Mouse (Mus musculus) lung, embryonic 14.5 days (tissue): Measurements from ENCODE around the gene Pabpn1l. TPM values are rescaled to one million over a fixed set of nuclear protein-coding genes. Genes with fewer than 3 reads are reported as not detected.
"Not testable (repeated sequence)": the region's sequence is repeated elsewhere in the genome, so short reads cannot be mapped to it uniquely, and the experiment has no call there.

Experiments
- ATAC-seq: fragments of 200-750 bp; cut with Nextera tagmentation; 2 replicates; pipeline ENCODE4 v1.8.0; 2017; ENCODE audit warnings: mild to moderate bottlenecking, moderate TSS enrichment, moderate library complexity; ENCODE audit not compliant: insufficient read depth
- DNase-seq: peaks from one replicate; pipeline ENCODE4 v3.0.0-alpha.2; 2015
- H3K27ac ChIP-seq: fragments of 300-500 bp; sonication (generic); 2 replicates; pipeline ENCODE4 v1.5.1; 2014; ENCODE audit warnings: low read depth, mild to moderate bottlenecking, moderate library complexity
- H3K27me3 ChIP-seq: fragments of 300-500 bp; sonication (generic); 2 replicates; pipeline ENCODE4 v1.6.1; 2014; ENCODE audit warnings: low read length, control low read depth; ENCODE audit not compliant: insufficient read depth
- H3K36me3 ChIP-seq: fragments of 300-500 bp; sonication (generic); 2 replicates; pipeline ENCODE4 v1.6.1; 2014; ENCODE audit warnings: control low read depth; ENCODE audit not compliant: insufficient read depth
- H3K4me1 ChIP-seq: fragments of 300-500 bp; sonication (generic); 2 replicates; pipeline ENCODE4 v1.6.1; 2014; ENCODE audit warnings: antibody characterized with exemption, control low read depth; ENCODE audit not compliant: insufficient read depth
- H3K4me2 ChIP-seq: fragments of 300-500 bp; sonication (generic); 2 replicates; pipeline ENCODE4 v1.6.1; 2014; ENCODE audit warnings: mild to moderate bottlenecking
- H3K4me3 ChIP-seq: fragments of 300-500 bp; sonication (generic); 2 replicates; pipeline ENCODE4 v1.5.1; 2014; ENCODE audit warnings: low read depth, low read length
- H3K9ac ChIP-seq: fragments of 300-500 bp; sonication (generic); 2 replicates; pipeline ENCODE4 v1.6.1; 2014
- H3K9me3 ChIP-seq: fragments of 300-500 bp; sonication (generic); 2 replicates; pipeline ENCODE4 v1.6.1; 2016; ENCODE audit warnings: low read depth, low read length, control low read depth
- CTCF ChIP-seq: IDR thresholded peaks from 2 replicates; pipeline ENCODE4 v1.5.1; 2016; ENCODE audit warnings: antibody characterized with exemption, low read depth
- WGBS: fragments of 180-500 bp; shearing (Covaris S2); extraction: QIAGEN DNeasy Blood & Tissue Kit; methylation state at CpG from one replicate; pipeline ENCODE4 v1.1.7; 2014; 5-methylcytosine and 5-hydroxymethylcytosine counted together
- polyA plus RNA-seq: library from polyadenylated mRNA; unstranded; fragments of >200 nt; fragmentation: Nextera tagmentation; extraction: Ambion mirVana; gene quantifications from 2 replicates; pipeline ENCODE4 v1.2.1, GENCODE M21; 2014

Gene Pabpn1l
- polyA plus RNA-seq, 1 experiment from 2014 or later, result not detected

- peak; percentile 83 for ATAC-seq
- Histone ChIP-seq H3K27me3 (no peaks in the 10 kb centered on the region), H3K4me1 (peaks cover 18% of the 10 kb centered on the region), H3K4me3 (no peak overlapping the region), H3K9me3 (no peaks in the 10 kb centered on the region), H3K4me2 (peak overlapping the region; percentile 20; the same call in 1 of the 2 replicates), H3K36me3 (no peaks in the 10 kb centered on the region), H3K9ac (no peak overlapping the region), H3K27ac (peak overlapping the region; percentile 27; the same call in 1 of the 2 replicates)
- DNase-seq, result peak; percentile 90
- WGBS, result 13% methylated on average over 16 of the region's 16 CpGs
- no peak for TF ChIP-seq CTCF
Measured at GRCm38 (mm10) chr8:122639521-122640248, 17.1 kb upstream of the Pabpn1l start.

GRCm38 (mm10) chr8:122638601-122639000 lies 16.1 kb upstream of the Pabpn1l start:
- Histone ChIP-seq H3K4me1 (peaks cover 18% of the 10 kb centered on the region), H3K9me3 (no peaks in the 10 kb centered on the region), H3K4me3 (no peak overlapping the region), H3K9ac (no peak overlapping the region), H3K27me3 (no peaks in the 10 kb centered on the region), H3K36me3 (no peaks in the 10 kb centered on the region), H3K4me2 (no peak overlapping the region), H3K27ac (no peak overlapping the region)
- 63% methylated on average over 16 of the region's 16 CpGs for WGBS
- ATAC-seq (no peak), DNase-seq (no peak)
- no peak for TF ChIP-seq CTCF

GRCm38 (mm10) chr8:122637230-122637629 lies 14.7 kb upstream of the Pabpn1l start:
- Histone ChIP-seq H3K4me3 (no peak overlapping the region), H3K4me1 (peaks cover 16% of the 10 kb centered on the region), H3K9me3 (no peaks in the 10 kb centered on the region), H3K27ac (no peak overlapping the region), H3K4me2 (no peak overlapping the region), H3K9ac (no peak overlapping the region), H3K27me3 (no peaks in the 10 kb centered on the region), H3K36me3 (no peaks in the 10 kb centered on the region)
- 73% methylated on average over 9 of the region's 9 CpGs for WGBS
- ATAC-seq, result no peak
- TF ChIP-seq CTCF, result no peak
- no peak for DNase-seq

- peaks cover 16% of the 10 kb centered on the region for H3K4me1 ChIP-seq
- DNase-seq, result no peak
Measured at GRCm38 (mm10) chr8:122636803-122637175, 14.2 kb upstream of the Pabpn1l start.

GRCm38 (mm10) chr8:122635878-122636802 lies 13.6 kb upstream of the Pabpn1l start:
- TF ChIP-seq CTCF, result no peak
- 34% methylated on average over 14 of the region's 14 CpGs for WGBS
- no peak overlapping the region for H3K9ac ChIP-seq
- H3K27me3 ChIP-seq, result no peaks in the 10 kb centered on the region
- no peaks in the 10 kb centered on the region for H3K36me3 ChIP-seq
- H3K4me3 ChIP-seq, result no peak overlapping the region
- no peak overlapping the region for H3K27ac ChIP-seq
- DNase-seq (peak; percentile 32), ATAC-seq (no peak; the same call in 1 of the 2 replicates)
- peaks cover 16% of the 10 kb centered on the region for H3K4me1 ChIP-seq
- no peak overlapping the region for H3K4me2 ChIP-seq
- no peaks in the 10 kb centered on the region for H3K9me3 ChIP-seq

More at GRCm38 (mm10) chr8:122636803-122637175, 14.2 kb upstream of the Pabpn1l start:
- TF ChIP-seq CTCF, result no peak
- Histone ChIP-seq H3K27me3 (no peaks in the 10 kb centered on the region), H3K4me3 (no peak overlapping the region), H3K9ac (no peak overlapping the region), H3K36me3 (no peaks in the 10 kb centered on the region), H3K4me2 (no peak overlapping the region), H3K9me3 (no peaks in the 10 kb centered on the region), H3K27ac (no peak overlapping the region)
- ATAC-seq, result no peak
- 42% methylated on average over 9 of the region's 9 CpGs for WGBS

- H3K36me3 ChIP-seq, result no peaks in the 10 kb centered on the region
- peaks cover 7% of the 10 kb centered on the region; the same call in 1 of the 2 replicates for H3K27me3 ChIP-seq
- H3K4me2 ChIP-seq, result no peak overlapping the region
- 93% methylated on average over 14 of the region's 14 CpGs for WGBS
- no peak for TF ChIP-seq CTCF
- ATAC-seq (no peak), DNase-seq (no peak)
- no peaks in the 10 kb centered on the region for H3K9me3 ChIP-seq
- no peak overlapping the region for H3K9ac ChIP-seq
- H3K4me1 ChIP-seq, result peaks cover 6% of the 10 kb centered on the region; the same call in 1 of the 2 replicates
- no peak overlapping the region for H3K4me3 ChIP-seq
- H3K27ac ChIP-seq, result no peak overlapping the region
Measured at GRCm38 (mm10) chr8:122633205-122633604, 10.7 kb upstream of the Pabpn1l start.

GRCm38 (mm10) chr8:122632134-122632533 lies 9.6 kb upstream of the Pabpn1l start:
- not testable (repeated sequence) for ATAC-seq, DNase-seq, H3K27ac ChIP-seq

More at GRCm38 (mm10) chr8:122632134-122632533, 9.6 kb upstream of the Pabpn1l start:
- H3K4me2 ChIP-seq, H3K9me3 ChIP-seq, H3K4me1 ChIP-seq, H3K9ac ChIP-seq, H3K27me3 ChIP-seq, H3K4me3 ChIP-seq, H3K36me3 ChIP-seq: not testable (repeated sequence)
- WGBS, result 59% methylated on average over 3 of the region's 3 CpGs
